Mouse (Mus musculus) G1E (cell line): ENCODE data around the gene Clec4f.

Source experiments
- CTCF ChIP-seq: IDR thresholded peaks from 2 replicates; pipeline ENCODE4 v1.5.1; 2012; ENCODE audit warnings: low read depth, low read length, inconsistent platforms, mixed read lengths
- GATA1 ChIP-seq: IDR thresholded peaks from 2 replicates; pipeline ENCODE4 v1.6.1; 2012; ENCODE audit warnings: borderline replicate concordance, low read length, inconsistent platforms, mixed read lengths
- POLR2AphosphoS5 ChIP-seq: IDR thresholded peaks from 2 replicates; pipeline ENCODE4 v1.6.1; 2012; ENCODE audit warnings: low read depth, low read length, inconsistent platforms; ENCODE audit not compliant: insufficient replicate concordance
- TAL1 ChIP-seq: conservative IDR thresholded peaks from 2 replicates; pipeline ENCODE4 v1.6.1; 2012; ENCODE audit warnings: low read depth, low read length, inconsistent platforms, mixed read lengths

GRCm38 (mm10) chr6:83616512-83616911 lies 39.5 kb downstream of the Clec4f start:
- TF ChIP-seq GATA1 (no peak), CTCF (no peak), TAL1 (no peak), POLR2AphosphoS5 (no peak)
